Mouse (Mus musculus): ENCODE data around the gene Qrfp. TPM values are rescaled to one million over a fixed set of nuclear protein-coding genes. Genes with fewer than 3 reads are reported as not detected.
A peak's percentile ranks its signal among the peaks of the same experiment; 100 is the strongest.

Qrfp gene
- total RNA-seq (2021) = not detected

GRCm38 (mm10) chr2:31810444-31810843 lies at the start of gene Qrfp:
Gene Qrfp, minus strand, starts transcription at chr2:31810580.
- no peak for DNase-seq

- DNase-seq = no peak
These were observed 48.1 kb upstream of the Qrfp start for GRCm38 (mm10) chr2:31858500-31858899.

- no peak for DNase-seq
These were observed 46.8 kb upstream of the Qrfp start for GRCm38 (mm10) chr2:31857180-31857579.

DNA sequence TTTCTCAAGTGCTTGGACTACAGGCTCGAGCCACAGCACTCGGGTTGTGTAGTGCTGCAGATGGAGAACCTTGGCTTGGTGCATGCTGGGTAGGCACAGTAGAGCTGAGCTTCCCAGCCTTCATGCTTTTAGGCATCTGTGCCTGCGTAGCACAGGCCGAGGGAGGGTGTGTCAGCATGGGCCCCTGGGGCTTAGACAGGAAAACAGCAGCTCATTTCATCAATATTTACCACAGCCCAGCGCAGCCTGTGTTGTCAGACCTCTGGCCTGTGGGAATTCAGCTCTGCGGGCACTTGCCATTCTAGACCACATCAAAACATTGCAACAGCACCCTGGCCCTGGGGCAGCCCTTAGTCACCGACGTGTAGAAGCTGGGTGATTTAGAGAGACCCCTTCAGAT lies 45.6 kb upstream of the Qrfp start:
- DNase-seq = no peak

- DNase-seq = no peak
These were observed 39.8 kb upstream of the Qrfp start for GRCm38 (mm10) chr2:31850141-31850540.

DNA sequence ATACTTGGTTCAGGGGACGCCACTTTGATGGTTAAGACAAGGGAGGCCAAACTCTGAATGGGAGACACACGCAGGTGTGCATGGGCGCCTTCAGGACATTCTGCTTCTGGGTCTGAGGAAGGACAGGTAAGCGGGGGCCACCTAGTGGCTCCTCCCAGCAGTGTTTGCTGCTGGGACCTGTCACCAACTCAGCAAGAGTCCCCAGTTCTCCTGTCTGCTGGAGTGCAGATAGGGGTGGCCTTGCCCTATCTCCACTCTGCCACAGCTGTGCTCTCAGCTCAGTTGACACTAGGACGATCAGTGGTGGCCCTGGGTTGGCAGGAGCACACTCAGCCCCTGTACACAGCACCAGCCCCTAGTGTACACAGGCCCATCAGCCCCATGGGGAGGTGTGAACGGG lies 37.5 kb upstream of the Qrfp start:
- DNase-seq = no peak

DNA sequence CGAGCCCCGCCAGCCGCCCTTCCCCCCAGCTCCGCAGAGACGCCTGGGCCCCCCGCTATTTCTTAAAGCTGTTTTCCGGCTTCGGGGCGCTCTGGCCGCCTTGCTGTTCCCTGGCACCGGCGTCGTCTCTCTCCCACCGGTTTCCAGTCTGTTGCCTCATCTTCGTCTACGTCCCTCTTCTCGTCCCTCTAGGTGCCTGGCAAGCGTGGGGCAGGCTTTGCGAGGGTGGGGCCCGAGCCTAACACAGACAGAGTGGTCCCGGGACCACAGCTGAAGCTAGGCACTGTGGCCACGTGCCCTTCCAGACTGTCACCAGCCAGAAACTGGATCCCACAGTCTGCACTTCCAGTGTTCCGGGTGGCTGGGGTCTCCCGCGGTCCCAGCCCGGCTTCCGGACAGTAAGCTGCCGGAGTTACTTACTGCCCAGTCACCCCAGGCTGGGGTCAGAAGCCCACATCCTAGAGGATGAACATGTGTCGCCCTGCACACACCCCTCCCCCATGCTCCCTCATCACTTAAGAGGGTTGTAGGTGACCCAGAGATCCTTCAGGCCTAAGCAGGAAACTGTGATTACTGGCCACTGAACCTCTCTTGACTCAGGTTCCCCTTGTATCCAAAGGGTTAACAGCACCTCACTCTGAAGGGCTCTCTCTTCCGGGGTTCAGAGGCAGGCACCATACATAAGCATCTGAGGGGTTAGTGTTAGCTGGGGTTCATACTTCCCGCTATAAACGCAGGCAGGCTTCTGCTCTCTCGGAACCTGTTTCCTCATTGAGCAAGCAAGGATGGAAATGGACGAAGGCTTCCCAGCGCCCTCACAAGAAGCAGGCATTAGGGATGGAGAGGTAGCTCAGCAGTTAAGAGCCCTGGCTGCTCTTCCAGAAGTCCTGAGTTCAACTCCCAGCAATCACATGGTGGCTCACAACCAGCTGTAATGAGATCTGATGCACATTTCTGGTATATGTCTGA lies 36.6 kb upstream of the Qrfp start:
- no peak for DNase-seq

GRCm38 (mm10) chr2:31845896-31846691 lies 35.7 kb upstream of the Qrfp start, which contains the start of gene Fibcd1:
Gene Fibcd1, minus strand, starts transcription at chr2:31846005.
- DNase-seq = peak in 1 of 2 experiments; percentile 33

- no peak for DNase-seq
These were observed 35.1 kb upstream of the Qrfp start for GRCm38 (mm10) chr2:31845512-31845895.

DNA sequence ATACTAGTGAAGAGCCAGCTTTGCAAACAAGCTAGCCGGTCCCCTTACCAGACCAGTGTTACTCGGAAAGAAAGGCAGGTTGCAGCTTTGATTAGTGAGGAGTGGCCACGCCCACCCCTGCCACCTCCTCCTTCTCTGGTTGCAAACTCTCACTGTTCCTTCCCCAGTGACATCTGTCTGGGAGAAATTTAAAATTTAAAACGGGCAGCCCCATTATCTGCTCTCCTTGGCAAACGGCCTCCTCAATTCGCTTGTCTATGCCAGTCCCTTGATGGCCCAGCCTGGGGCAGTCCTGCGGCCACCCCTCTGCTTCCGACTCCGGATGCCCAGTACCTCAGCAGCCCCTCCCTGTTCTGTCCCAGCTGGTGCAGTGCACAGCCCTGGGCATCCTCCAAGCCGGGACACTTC lies 34.4 kb upstream of the Qrfp start:
- no peak for DNase-seq

GRCm38 (mm10) chr2:31838868-31839267 lies 28.5 kb upstream of the Qrfp start:
- no peak for DNase-seq

- DNase-seq = no peak
These were observed 26.6 kb upstream of the Qrfp start for GRCm38 (mm10) chr2:31836985-31837384.

GRCm38 (mm10) chr2:31836091-31836490 lies 25.7 kb upstream of the Qrfp start:
- DNase-seq = no peak

DNA sequence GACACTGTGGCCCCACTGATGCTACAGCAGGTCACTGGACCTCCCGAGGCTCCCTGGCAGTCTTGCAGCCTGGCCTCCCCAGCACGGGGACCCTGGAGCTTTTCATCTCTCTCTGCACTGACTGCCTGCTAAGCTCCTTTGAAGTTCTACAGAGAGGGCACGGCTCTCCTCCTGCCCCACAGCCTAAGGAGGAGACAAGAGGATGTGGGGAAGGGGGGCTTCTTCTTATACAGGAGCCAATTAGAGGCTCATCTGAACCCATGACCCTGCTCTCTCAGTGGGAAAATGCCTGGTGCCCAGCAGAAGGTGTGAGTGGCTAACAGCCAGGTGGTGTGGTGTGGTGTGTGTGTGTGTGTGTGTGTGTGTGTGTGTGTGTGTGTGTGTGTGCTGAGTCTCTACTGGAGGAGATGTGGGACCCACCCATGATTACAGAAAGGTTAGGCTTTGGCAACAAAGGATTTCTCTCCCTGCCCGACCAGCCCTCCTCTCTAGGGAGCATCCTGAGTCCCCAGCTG lies 18.0 kb upstream of the Qrfp start:
- DNase-seq = no peak

DNA sequence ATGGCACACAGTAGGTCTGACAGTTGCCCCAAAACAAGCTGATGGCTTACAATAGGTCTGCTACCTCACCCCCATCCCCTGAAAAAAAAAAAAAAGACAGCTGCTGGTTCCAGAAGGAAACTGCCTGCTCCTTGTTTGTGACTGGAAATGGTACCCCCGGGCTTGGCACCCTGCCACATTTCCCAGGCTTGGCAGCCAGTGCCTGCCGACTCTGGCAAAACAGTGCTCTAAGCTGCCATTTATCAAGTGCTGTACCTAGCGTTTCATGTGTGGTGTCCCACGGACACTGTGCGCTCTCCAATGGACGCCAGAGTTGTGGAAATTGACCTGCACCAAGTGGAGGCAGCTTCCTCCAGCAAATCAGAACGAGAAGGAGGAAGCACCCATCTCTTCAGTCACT lies 17.5 kb upstream of the Qrfp start:
- DNase-seq = peak; percentile 80 to 83

DNA sequence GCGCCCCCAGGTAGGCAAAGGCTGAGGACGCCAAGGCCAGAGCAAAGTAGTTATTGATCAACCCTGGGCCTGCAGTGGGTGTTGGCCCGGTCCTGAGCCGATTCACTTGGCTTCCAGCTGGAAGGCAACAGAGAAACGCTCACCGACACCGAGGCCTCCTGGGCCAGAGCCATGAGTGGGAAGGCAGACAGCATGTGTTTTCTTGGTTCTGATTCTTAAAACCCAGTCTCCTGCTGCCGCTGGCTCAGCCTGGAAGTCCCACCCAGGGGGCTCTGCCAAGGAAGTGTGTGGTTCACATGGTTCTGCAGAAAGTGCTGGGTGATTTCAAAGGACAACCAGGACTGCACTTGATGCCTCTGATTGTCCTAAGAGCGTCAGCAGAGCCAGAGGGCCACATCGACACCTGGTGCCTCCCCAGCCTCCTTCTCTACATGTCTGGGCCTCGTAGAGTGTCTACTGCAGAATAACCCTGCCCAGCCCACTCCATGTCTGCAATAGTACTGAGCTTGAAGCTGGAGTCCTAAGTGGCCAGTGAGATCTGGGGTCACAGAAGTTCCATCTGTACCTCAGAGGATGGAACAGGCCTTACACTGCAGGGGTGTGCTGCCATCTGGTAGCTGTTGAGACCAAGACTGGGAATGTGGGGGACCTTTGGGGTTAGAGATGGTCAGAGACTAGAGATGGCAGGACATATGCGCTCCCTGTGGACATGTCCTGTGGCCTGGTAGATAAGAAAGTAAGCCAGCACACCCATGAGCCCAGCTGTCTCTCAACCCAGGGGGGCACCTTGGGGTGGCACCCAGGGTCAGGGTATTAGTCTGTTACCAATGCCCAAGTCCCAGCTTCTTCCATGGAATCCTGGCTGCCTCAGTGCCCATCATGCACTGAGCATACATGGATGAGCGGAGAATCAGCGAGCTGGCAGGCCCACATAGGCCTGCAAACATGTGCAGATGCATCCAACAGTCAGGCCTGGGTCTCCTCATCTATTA lies 16.0 kb upstream of the Qrfp start:
- no peak for DNase-seq

DNA sequence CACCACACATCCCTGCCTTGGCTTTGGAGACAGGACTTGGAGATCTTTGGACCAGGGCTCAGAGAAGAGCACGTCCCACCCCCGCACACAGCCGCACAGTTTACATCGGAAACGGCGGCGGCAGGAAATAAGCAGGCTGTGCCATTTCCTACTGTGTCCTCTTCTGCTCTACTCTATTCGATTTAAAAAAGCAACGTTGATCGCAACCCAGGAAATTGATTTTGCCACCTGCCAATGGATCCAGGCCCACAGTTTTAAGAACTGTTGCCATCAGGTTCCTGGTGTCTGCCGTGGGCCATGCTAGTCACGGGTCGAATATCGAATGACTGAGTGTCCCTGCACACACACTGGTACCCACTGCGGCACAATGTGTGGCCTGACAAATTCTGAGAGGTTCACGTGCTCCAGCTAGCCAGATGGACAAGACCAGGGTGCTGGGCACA lies 15.1 kb upstream of the Qrfp start:
- DNase-seq = no peak

DNA sequence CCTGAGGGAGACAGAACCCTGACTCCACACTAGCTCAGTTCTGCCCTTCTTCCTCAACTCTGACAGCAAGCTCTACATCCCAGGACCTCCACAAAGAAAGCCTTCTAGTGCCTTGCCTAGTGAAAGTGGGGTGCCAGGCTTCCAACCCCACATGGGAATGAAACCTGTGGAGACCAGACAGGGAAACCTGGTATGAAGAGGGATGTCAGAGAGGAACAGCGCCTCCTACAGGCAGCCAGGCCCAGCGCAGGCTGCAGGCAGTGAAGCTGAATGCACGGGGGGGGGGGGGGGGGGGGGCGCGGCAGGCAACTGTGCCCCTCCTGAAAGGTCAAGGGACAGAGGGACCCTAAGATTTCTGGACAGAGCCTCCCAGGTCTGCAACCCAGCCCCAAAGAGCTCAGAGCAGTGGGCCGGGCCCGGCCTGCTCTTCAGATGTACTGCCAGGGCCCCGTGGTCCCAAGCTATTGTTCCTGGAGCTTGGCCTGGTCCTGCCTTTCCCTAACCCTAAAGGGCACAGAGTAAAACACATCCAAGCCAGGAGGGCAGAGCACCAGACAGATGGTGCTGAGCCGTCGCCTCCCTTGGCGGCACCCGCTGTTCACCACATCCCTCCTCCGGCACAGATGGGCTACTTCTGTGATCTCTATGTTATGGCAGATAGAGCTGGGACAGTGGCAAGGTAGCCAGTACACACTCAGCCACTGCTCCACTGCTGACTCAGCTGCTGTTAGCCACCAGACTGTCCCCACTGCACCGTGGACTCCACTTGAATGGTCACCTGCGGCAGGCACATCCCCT lies 13.8 kb upstream of the Qrfp start:
- DNase-seq = peak in 1 of 2 experiments; percentile 54

DNA sequence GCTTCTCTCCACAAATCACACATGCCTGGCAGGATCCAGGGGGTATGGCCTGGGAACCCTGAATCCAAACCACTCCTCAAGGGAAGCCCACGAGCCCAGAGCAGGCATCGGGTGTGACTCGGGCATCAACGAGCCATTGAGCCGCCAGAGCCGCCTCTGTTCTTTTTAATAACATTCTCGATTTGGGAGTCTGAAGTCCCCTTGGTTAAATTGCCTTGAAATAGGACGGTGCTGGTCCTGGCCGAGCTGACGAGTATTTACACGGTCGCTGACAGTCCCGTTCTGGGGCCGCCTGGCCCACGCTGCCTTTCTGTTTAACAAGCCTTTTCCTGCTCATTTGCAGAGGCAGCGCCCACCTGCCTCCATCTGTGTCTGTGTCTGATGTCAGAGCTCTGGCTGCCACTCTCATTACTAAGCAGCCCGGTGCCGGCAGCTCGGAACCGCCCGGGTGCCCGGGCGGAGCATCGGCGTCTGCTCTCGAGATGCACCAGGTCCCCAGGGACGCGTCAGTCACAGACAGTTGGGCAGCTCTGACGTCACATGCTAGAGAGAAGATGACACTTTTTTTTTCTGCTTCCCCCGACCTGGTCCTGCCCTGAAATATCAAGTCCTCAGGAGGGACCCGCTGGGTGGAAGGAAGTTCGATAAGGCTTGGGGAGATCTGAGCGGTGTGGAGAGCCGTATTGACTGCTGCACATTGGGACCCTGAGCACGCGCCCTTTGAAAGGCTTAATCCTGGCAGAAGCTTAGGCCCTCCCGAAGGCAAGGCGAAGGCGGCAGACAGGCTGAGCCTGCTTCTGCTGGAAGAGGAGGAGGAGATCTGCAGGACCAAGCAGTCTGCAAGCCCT lies 12.4 kb upstream of the Qrfp start:
- DNase-seq = peak; percentile 78 to 83

GRCm38 (mm10) chr2:31815367-31815766 lies 5.0 kb upstream of the Qrfp start:
- no peak for DNase-seq
